Mouse (Mus musculus) heart, postnatal 0 days (tissue): Measurements from ENCODE around the gene Mecom.

Experiments used
- CTCF ChIP-seq: IDR thresholded peaks from 2 replicates; pipeline ENCODE4 v1.5.1; 2016; ENCODE audit warnings: antibody characterized with exemption, control low read depth, low read depth
- EP300 ChIP-seq: IDR thresholded peaks from 2 replicates; pipeline ENCODE4 v1.6.1; 2016; ENCODE audit warnings: antibody characterized with exemption, low read depth

GRCm38 (mm10) chr3:30187812-30188469 lies 359.9 kb downstream of the Mecom start:
- TF ChIP-seq CTCF (no peak), EP300 (no peak)
